Mouse (Mus musculus) ES-Bruce4 (cell line): Measurements from ENCODE around the gene Dst.

Source experiments
- CTCF ChIP-seq: IDR thresholded peaks from one replicate; pipeline ENCODE4 v1.8.1; 2011; ENCODE audit warnings: low read depth, low read length
- EP300 ChIP-seq: IDR thresholded peaks from 2 replicates; pipeline ENCODE4 v1.6.1; 2011; ENCODE audit warnings: low read depth, low read length; ENCODE audit not compliant: insufficient read depth

- no peak for TF ChIP-seq EP300
- TF ChIP-seq CTCF = no peak
Measured at GRCm38 (mm10) chr1:33911589-33911988, 3.6 kb downstream of the Dst start.
